Mouse (Mus musculus) heart, adult 2 months (tissue): ENCODE measurements around the gene Tmed10. TPM values are rescaled to one million over a fixed set of nuclear protein-coding genes. Genes with fewer than 3 reads are reported as not detected.

ENCODE experiments used
- DNase-seq, 2 experiments: peaks; one replicate each; pipeline ENCODE4 v3.0.0; 2021
- H3K27ac ChIP-seq: fragments of 200-600 bp; 2 replicates; pipeline ENCODE4 v1.8.1; 2022
- H3K27me3 ChIP-seq: fragments of 200-500 bp; 2 replicates; pipeline ENCODE4 v1.6.1; 2012; ENCODE audit warnings: mild to moderate bottlenecking, low read length, inconsistent platforms, mixed read lengths; ENCODE audit not compliant: control insufficient read depth, insufficient read depth
- H3K36me3 ChIP-seq: fragments of 200-500 bp; 2 replicates; pipeline ENCODE4 v1.6.1; 2012; ENCODE audit warnings: low read length, inconsistent platforms; ENCODE audit not compliant: control insufficient read depth, insufficient read depth
- H3K4me1 ChIP-seq: fragments of 200-500 bp; 2 replicates; pipeline ENCODE4 v1.6.1; 2011; ENCODE audit warnings: low read length; ENCODE audit not compliant: control insufficient read depth, insufficient read depth
- H3K4me3 ChIP-seq: fragments of 200-600 bp; 2 replicates; pipeline ENCODE4 v1.8.1; 2022
- H3K79me2 ChIP-seq: fragments of 200-500 bp; replicated peaks from 2 replicates; pipeline ENCODE4 v1.6.1; 2012; ENCODE audit warnings: mild to moderate bottlenecking, inconsistent platforms, low read length, moderate library complexity, mixed read lengths; ENCODE audit not compliant: control insufficient read depth, insufficient read depth
- H3K9ac ChIP-seq: fragments of 200-500 bp; 2 replicates; pipeline ENCODE4 v1.6.1; 2012; ENCODE audit warnings: low read depth, mild to moderate bottlenecking, control low read depth, inconsistent platforms, low read length, mixed read lengths
- CTCF ChIP-seq: fragments of 200-600 bp; IDR thresholded peaks from 2 replicates; pipeline ENCODE4 v1.8.1; 2022; ENCODE audit warnings: antibody characterized with exemption, mild to moderate bottlenecking, moderate library complexity
- EP300 ChIP-seq: fragments of 200-500 bp; IDR thresholded peaks from 2 replicates; pipeline ENCODE4 v1.6.1; 2011; ENCODE audit warnings: low read depth, low read length, control low read depth; ENCODE audit not compliant: insufficient read depth
- POLR2A ChIP-seq: fragments of 200-500 bp; IDR thresholded peaks from 2 replicates; pipeline ENCODE4 v1.6.1; 2011; ENCODE audit warnings: mild to moderate bottlenecking, low read depth, low read length, control low read depth; ENCODE audit not compliant: insufficient read depth
- WGBS: fragments of 180-500 bp; shearing (Covaris S2); methylation state at CpG from one replicate; pipeline ENCODE4 v1.1.7; 2018; 5-methylcytosine and 5-hydroxymethylcytosine counted together
- intact Hi-C: fragments of 180-260 bp; cut with DNase I; formaldehyde crosslinking; loops from one replicate; pipeline ENCODE4 v1.15.1; 2025
- polyA plus RNA-seq: library from polyadenylated mRNA; depleted of rRNA; stranded (reverse); fragments of >200 nt; gene quantifications from 2 replicates; pipeline ENCODE4 v1.2.3, GENCODE M21; 2012
- total RNA-seq, 2 experiments: library from RNA; stranded (reverse); gene quantifications; 2 replicates each; pipeline ENCODE4 v1.2.3; 2021

The Tmed10 gene
- total and polyA plus RNA-seq, 3 experiments: 108 to 186 (median 164) TPM

GRCm38 (mm10) chr12:85391148-85391547, 16.5 kb upstream of the Tmed10 start:
- Histone ChIP-seq H3K27me3 (no peaks in the 10 kb centered on the region), H3K4me3 (no peak overlapping the region), H3K36me3 (no peaks in the 10 kb centered on the region), H3K27ac (no peak overlapping the region), H3K9ac (no peak overlapping the region), H3K79me2 (no peaks in the 10 kb centered on the region), H3K4me1 (peaks cover 2% of the 10 kb centered on the region; the same call in 1 of the 2 replicates)
- TF ChIP-seq POLR2A: no peak
- no peak for TF ChIP-seq EP300
- TF ChIP-seq CTCF: no peak
- DNase-seq: no peak
- intact Hi-C loops: no loop called here
- 86% methylated on average over 7 of the region's 7 CpGs for WGBS

- Histone ChIP-seq H3K36me3 (no peaks in the 10 kb centered on the region), H3K27ac (no peak overlapping the region), H3K79me2 (no peaks in the 10 kb centered on the region), H3K27me3 (no peaks in the 10 kb centered on the region), H3K9ac (no peak overlapping the region), H3K4me3 (no peak overlapping the region), H3K4me1 (peaks cover 11% of the 10 kb centered on the region)
- no peak for DNase-seq
- 65% methylated on average over 15 of the region's 15 CpGs for WGBS
- intact Hi-C loops: no loop called here
- TF ChIP-seq EP300: no peak
- no peak for TF ChIP-seq POLR2A
- no peak for TF ChIP-seq CTCF
These were observed 14.8 kb upstream of the Tmed10 start for GRCm38 (mm10) chr12:85389204-85390185.

GRCm38 (mm10) chr12:85385995-85386375, 11.3 kb upstream of the Tmed10 start:
- Histone ChIP-seq H3K36me3 (no peaks in the 10 kb centered on the region), H3K27me3 (no peaks in the 10 kb centered on the region), H3K4me1 (peaks cover 9% of the 10 kb centered on the region), H3K4me3 (no peak overlapping the region), H3K27ac (peak overlapping the region; percentile 36), H3K79me2 (no peaks in the 10 kb centered on the region), H3K9ac (no peak overlapping the region)
- WGBS: 46% methylated on average over 5 of the region's 5 CpGs
- intact Hi-C loops: loop anchor here (2.0 kb wide), 1 partner anchor 31 kb away; no protein-coding TSS in a partner anchor
- DNase-seq: no peak
- TF ChIP-seq CTCF (no peak), POLR2A (no peak), EP300 (no peak)

GRCm38 (mm10) chr12:85385329-85385994, 10.8 kb upstream of the Tmed10 start:
- Histone ChIP-seq H3K27me3 (no peaks in the 10 kb centered on the region), H3K4me3 (no peak overlapping the region), H3K27ac (peak overlapping the region; percentile 36), H3K36me3 (no peaks in the 10 kb centered on the region), H3K9ac (no peak overlapping the region), H3K4me1 (peaks cover 9% of the 10 kb centered on the region), H3K79me2 (no peaks in the 10 kb centered on the region)
- 51% methylated on average over 10 of the region's 10 CpGs for WGBS
- peak; percentile 41 to 50 for DNase-seq
- intact Hi-C loops: no loop called here
- TF ChIP-seq CTCF (no peak), EP300 (no peak), POLR2A (no peak)

GRCm38 (mm10) chr12:85382761-85383680, 8.4 kb upstream of the Tmed10 start:
- TF ChIP-seq POLR2A (no peak), EP300 (no peak), CTCF (no peak)
- 58% methylated on average over 14 of the region's 14 CpGs for WGBS
- Histone ChIP-seq H3K4me3 (no peak overlapping the region), H3K27me3 (no peaks in the 10 kb centered on the region), H3K27ac (no peak overlapping the region), H3K4me1 (peaks cover 9% of the 10 kb centered on the region), H3K9ac (no peak overlapping the region), H3K79me2 (no peaks in the 10 kb centered on the region), H3K36me3 (no peaks in the 10 kb centered on the region)
- intact Hi-C loops: no loop called here
- DNase-seq: no peak
